Mouse (Mus musculus) left cerebral cortex, postnatal 25 days (tissue): ENCODE measurements at regions not wholly inside any gene's neighbourhood (a gene's known extent, or its start where the extent isn't known, plus 50 kb on each side); places are given as distances from the start of the nearest gene placed in this dataset.
A peak's percentile ranks its signal among the peaks of the same experiment; 100 is the strongest.

Experiments
- DNase-seq, 2 experiments: peaks; one replicate each; pipeline ENCODE4 v3.0.0; 2022; ENCODE audit warnings: low spot score in 2 of 2, mixed read lengths in 1 of 2
- intact Hi-C: fragments of 180-260 bp; cut with DNase I; formaldehyde crosslinking; loops from one replicate; pipeline ENCODE4 v1.15.1; 2025

DNA sequence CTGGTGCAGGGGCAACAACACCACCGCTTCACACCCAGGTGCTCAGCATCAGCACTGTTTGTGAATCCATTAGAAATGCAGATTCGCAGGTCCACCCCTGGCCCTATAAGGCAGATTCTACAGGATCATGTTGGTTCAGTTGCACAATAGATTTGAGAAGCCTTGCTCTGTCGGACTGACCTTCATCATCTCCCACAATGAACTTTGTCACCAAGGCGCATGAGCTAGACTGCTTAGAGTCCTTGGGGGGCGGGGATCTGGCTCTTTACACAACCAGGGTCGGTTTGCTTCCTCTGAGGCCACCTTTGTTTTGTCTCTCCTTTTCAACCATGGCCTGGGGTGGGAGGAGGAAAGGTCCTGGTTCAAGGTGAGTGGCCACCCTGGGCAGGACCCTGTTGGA, 209.7 kb downstream of the Igsf11 start:
- no peak for DNase-seq
- intact Hi-C loops = loop anchor here (10.0 kb wide), 1 partner anchor 883 kb away; the partner anchor contains the start of gene Lsamp

DNA sequence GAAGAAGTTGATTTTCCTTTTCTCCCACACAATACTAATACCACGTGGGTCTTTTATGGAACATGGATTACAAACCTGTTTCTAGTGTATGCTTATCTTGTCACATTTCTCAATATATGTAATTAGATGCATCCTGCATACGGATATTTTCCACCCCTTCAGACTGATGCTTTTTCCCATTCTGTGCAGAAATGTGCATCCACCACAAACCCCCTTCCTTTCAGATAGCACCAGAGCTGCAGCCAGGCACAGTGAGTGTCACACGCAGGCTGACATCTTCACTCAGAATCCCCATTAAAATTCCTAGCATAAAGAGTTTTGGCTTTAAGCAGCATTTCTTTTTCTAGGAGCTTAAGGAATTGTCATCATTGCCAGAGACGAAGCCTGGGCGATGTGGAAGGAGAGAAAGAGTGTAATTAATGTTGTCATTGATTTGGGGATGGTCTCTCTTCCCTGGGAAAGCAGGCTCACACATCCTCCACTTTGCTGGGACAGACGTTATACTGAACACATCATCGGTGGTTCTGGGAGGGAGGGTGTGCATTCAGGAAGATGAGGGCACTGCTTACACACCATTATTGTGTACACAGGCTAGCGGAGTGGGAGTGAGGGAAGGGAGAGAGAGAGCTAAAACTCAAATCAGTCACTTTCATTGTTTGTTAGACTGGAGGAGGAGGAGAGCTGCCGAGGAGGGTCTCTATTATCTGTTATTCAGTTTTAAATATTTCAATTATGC, 211.1 kb downstream of the Igsf11 start:
- intact Hi-C loops = loop anchor here (10.0 kb wide), 1 partner anchor 881 kb away; the partner anchor contains the start of gene Lsamp
- no peak for DNase-seq

DNA sequence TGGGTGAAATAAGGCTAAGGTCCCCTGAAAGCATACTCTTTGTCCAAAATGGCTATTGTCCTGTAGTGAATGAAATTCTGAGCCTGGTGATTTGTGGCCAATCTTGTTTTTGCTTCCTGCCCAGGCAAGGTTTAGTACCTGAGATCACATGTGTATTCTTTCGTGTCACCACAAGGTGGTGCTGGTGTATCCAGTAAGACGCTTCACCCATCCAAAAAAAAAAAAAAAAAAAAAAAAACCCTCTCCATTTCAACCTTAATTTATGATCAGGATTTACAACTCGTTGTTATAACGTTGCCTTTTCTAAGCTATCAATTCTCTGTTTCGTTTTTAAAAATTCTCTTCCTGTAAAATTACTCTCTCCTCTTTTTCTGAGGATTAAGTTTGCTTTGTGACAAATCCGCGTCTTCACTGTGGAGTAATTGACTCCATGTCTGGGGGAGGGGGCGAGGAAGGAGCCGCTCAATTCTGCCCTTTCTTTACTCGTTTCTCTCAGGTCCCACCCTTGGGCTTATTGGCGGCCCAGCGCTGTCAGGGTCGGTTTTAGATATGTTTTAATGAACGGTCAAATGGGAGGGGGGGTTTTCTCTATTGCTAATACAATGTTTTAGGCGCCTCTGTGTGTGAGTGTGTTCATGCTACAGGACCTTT, 217.0 kb downstream of the Igsf11 start:
- intact Hi-C loops = loop anchor here (5.0 to 10.0 kb wide), 2 partner anchors 193 to 875 kb away; partner anchors contain the start of gene Lsamp
- peak; percentile 60 to 71 for DNase-seq

DNA sequence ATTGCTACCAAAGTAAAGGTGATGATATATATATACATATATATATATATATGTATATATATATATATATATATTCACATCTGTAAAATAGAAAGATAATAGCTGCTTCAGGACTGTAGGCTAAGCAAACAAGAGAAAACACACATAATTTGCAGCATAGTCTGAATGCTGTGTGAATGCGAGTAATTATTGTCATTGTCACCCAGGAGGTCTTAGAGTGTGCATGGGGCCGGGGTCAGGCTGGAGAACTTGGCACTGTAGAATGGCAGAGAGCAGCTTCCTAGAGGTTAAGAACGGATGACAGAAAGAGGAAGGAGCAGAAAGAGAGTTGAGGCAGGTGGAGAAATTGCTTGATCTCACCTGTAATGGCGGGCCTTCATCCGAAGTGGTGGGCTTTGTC, 217.6 kb downstream of the Igsf11 start:
- intact Hi-C loops = no loop called here
- no peak for DNase-seq

DNA sequence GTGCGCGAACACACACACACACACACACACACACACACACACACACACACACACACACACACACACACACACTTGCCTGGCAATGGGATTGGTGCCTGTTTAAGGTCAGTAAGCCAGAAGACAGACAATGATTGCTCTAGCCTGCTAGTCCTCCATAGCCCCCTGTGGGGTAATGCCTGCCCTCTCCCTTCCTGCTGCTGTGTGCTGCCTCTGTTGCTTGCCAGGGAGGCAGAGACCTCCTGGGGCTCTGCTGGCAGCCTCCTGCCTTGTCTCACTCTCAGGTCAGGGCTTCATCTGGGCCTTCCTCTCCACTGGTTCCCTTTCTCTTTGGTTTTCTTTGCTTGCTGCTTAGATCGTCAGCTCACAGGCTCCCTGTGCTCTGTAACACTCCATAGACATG, 225.6 kb downstream of the Igsf11 start:
- DNase-seq = no peak
- intact Hi-C loops = no loop called here

DNA sequence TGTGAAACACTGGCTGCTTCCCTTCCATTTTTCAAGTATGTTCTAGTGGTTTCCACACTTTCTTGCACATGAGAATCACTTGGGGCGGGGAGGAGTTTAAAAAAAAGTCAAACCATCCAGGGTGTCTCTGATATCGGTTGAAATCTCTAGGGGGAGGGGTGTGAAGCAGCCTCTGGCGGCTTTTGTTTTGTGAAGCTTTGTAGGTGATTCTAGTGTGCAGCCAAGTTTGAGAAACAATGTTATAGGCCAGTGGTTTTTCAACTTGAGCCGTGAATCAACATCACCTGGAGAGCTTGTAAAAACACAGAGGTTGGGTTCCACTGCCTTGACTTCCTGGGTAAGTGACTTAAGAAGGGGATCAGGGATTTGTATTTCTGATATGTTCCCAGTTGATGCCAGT, 227.3 kb downstream of the Igsf11 start:
- no peak for DNase-seq
- intact Hi-C loops = no loop called here

DNA sequence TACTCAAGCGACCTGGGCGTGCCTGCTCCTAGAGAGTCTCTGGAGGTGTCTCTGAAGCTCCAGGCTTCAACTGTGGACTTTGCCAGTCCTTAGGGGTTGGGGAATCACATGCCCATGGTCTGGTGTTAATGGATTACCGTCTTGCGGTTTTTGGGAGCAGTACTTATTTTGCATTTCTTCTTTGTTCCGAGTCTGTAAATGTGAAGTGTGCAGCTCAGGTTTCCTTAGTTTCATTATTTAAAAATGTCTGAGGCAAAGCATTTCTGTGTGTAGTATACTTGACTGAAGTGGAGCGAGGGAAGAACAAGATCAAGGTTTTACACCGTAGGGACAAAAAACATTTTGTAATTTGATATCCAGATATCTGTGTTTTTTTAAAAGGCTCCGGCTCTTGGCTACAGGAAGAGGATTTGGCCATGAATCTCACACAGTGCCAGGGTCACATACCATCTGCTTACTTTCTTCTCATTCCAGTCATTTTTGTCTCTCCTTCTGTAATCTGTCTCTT, 231.0 kb downstream of the Igsf11 start:
- intact Hi-C loops = no loop called here
- no peak for DNase-seq

DNA sequence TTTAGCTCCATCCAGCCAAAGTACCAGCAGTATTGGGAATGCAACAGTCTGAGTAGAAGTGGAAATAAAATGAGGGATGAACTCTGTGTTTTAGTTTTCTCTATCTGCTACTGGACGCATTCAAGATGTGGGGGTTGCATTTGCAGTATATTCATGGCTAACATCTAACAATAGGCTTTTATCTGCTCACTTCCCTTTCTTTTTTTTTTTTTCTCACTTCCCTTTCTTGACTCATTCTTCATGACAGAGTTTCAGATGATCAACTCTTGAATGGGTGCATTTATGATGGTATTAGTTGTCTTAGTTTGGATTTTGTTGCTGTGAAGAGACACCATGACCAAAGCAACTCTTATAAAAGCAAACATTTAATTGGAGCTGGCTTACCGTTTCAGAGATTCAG, 240.0 kb downstream of the Igsf11 start:
- no peak for DNase-seq
- intact Hi-C loops = no loop called here

DNA sequence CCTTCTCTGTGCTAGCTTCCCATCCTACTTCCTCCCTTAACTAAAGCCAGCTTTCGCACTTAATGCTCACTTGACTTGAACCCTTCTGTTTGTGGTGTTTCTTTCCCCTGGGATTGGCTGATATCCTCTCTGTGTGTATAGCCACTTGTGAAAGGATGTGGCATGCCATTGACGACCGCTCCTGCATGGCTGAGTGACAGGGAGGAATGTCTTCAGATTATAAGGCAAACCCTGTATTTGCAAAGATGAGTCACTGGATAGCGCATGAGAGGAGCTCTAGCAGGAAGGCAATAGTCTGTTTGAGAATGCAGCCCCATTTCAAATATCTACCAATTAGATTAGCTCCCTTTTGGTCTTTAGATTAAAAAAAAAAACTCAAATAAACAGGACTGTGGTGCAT, 243.3 kb downstream of the Igsf11 start:
- no peak for DNase-seq
- intact Hi-C loops = no loop called here

DNA sequence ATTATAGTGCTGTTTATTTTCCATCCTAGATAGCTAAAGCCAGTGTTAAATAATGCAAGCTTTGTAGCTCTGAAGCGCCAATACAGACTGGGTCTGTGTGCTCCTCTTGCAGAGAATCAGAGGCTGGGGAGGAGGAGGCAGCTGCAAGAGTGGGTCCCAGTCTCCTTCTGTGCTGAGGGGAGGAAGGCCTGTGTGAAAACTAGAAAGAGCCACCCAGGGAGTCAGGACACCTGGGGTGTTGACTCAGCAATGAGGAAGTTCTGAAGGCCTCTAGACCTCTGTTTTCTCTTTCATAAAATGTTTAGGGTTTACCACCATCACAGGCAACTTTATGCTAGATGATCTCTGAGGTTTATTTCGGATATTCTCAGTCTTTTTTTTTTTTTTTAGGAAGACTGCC, 254.7 kb downstream of the Igsf11 start:
- DNase-seq = peak in 1 of 2 experiments; percentile 19
- intact Hi-C loops = no loop called here

DNA sequence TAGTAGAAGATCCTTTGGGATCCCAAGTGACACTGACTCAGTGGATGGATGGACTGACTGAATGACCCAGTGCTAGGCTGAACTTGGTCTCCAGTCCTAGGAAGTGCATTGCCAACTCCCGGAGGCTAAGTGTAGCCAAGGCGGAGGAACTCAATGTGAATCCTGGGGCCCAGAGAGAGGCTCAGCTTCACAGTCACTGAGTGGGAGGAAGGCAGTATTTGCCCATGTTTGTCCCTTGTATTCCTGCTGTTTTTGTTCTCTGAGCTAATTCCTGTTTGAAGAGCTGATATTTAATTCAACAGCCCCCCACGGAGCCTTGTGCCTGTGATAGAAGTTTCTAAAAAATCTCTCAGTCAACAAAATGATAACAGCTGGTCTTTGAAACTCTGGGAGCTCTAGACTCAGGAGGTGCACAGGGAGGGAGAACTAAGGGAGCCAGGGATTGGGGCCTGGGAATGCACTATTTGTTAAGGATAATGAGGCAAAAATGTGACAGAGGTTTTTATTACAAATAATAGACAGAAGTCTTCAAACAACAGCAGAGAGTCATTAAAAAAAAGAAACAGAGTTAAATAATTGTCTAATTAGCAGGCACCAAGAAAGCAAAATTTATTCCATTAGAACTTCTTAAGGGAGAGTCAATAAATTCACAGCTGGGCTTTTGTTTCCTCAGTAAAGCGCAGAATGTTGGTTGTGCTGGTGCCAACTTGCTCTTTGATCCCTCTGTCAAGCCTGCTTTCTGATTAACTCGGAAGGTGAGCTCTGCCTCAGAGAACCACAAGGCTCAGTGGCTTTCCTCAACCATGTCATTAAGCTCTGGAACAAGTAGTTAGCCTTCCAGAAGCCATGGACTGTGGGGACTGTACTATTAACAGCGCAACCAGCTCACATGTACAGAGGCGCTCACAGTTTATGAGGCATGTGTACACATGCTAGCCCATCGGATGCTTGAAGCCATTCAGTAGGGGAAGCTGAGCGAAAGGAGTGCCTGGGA, 259.2 kb downstream of the Igsf11 start:
- no peak for DNase-seq
- intact Hi-C loops = no loop called here

DNA sequence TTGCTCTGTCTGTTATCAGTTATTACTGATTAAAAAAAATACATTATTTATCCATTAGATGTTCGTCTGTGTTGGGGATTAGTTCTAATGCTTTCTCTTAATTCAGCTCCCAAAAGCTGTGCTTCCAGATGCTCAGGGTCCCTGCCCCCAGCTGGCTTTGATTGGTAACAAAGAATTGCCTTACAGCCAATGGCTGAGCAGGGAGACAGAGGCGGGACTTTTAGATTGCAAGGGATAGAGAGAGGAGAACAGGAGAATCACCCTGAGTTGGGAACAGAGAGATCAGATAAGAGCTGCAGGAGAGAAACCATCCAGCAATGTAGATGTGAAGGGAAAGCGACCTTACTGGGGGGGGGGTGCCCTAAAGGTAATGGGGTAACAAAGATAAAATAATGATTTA, 266.4 kb downstream of the Igsf11 start:
- DNase-seq = no peak
- intact Hi-C loops = no loop called here

DNA sequence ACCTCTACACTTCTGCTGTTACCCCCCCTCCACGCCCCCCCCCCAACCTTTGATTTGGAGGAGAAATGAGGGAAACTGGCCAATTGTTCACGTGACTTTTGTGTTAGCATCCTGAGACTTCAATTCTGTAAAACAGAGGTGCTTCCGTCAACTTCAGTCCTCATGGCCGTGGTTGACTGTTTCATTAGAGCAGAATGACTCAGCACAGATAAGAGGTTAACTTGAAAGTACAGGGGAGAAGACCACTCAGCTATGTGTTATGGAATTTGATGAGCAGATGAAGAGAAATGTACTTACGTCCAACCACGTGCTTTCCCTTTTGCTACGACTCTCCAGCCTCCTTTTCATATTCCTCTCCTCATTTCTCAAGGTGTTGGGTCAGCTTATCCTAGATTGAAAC, 267.3 kb downstream of the Igsf11 start:
- no peak for DNase-seq
- intact Hi-C loops = no loop called here

DNA sequence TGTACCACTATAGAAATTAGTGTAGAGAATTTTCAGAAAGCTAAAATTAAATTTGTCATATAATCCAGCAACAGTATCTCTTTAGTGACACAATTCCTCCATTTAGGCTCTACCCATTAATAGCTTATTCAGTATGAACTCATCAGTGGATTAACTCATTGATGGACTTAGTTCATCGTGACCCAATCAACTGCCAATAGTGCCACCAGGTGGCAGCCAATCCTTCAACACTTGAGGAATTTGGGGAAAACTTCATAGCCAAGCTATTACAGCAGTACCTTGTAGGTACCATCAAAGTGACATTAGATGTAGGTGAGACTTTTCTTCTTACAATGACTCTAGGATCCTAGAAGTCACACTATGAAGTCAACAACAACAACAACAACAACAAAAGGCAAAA, 270.2 kb downstream of the Igsf11 start:
- DNase-seq = no peak
- intact Hi-C loops = no loop called here

DNA sequence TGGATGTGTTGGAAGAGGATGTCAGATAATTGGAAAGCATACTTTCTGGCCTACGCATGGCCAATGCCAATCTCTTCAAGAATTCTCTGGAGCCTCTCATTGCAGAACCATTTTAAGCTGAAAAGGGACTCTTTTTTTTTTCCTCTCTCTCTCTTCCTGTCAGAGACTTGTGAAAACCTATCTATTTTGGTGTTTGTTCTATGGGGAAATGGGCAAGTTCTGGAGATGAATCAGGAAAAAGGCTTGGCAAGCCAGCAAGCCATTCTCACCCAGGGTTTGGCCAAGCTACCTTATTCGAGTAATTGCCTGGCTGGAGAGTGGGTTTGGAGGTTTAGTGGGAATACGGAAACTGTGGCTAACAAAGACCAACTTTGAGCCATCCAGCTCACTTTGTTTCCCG, 299.4 kb downstream of the Igsf11 start:
- DNase-seq = peak in 1 of 2 experiments; percentile 47

DNA sequence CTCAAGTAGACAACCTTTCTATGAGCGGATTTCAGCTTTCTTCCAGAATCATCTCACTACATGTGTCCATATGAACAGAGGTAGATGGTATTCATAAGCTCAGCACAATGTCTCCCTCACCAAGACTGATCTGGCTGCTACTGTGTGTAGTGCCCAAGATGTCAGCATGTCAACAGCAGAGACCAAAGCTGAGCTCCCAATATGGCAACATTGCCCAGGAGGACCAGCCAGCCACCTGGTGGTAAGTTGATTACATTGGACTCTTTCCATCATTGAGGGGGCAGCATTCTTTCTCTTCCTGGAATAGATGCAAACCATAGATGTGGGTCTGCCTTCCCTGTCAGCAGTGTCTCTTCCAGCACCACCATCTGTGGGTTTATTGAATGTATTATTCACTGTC, 303.0 kb downstream of the Igsf11 start:
- no peak for DNase-seq
- intact Hi-C loops = no loop called here

More for the DNA sequence above, 299.4 kb downstream of the Igsf11 start:
- intact Hi-C loops = no loop called here

DNA sequence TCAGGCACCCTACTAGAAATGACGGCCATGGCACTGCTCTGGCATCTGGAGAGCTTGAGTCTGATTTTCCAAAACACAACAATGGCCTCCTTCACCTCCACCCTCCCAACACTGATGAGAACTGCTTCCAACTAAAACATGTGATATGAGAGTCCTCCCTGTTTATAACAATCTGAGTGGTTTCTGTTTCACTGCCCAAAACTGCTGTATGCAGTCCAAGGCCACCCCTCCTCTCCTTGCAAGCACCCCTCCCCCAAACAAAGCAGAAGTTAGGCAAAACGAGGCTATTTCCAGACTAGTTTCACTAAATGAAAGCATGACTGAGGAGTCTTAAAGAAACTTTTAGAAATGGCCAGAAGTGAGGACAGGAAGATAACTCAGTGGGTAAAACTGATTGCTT, 304.4 kb downstream of the Igsf11 start:
- DNase-seq = no peak
- intact Hi-C loops = no loop called here

DNA sequence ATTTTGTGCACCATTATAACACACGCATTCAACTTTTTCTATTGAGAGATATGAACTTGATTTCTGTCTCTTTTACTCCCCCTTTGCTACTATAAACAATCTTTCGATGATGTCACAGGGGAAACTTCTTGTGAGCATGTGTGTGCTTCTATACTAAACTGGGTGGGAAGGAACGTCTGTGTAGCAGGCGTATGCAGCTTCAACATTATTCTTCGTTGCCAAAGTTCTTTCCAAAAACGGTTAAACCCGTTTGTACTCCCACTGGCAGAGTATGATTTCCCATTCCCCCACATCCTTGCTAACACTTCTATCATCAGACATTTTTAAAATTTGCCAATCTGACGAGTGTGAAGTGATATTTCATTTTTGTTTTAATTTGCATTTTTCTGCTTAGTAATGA, 331.1 kb downstream of the Igsf11 start:
- DNase-seq = peak; percentile 13 to 86
- intact Hi-C loops = no loop called here

DNA sequence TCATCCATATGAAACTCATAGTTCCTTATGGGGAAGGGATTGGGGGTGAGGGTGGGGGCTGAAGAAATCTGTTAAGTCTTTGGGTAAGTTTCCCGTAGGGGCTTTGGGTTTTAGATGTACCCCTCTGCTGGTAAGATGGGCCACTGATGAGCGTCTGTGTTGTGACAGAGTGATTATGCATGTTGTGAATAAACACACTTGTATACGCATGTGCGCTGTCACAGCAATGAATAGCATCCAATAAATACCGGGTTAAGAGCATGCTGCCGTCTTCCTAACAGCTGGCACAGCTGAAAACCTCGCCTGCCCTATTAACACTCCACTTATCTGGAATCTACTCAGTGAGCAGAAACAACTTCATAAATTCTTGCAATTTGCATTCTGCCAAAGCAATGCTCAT, 337.0 kb downstream of the Igsf11 start:
- no peak for DNase-seq

DNA sequence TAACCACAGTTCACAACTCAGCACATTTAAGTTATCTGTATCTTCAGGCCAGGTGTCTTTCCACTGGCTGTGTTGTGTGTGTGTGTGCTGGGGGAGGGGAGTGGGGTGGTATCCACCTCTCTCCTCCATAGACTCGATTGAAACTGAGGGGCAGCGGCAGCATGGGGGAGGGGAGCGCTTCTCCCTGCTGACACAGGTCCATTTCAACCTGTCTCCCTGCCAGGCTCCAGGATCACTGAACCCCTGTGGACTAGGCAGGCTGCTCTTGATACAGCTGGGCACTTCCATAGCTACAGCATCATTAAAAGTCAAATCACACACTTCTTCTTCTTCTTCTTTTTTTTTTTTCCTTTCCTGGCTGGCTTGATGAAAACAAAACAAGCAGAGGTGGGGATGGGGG, 338.0 kb downstream of the Igsf11 start:
- DNase-seq = no peak
- intact Hi-C loops = no loop called here

More for the DNA sequence above, 337.0 kb downstream of the Igsf11 start:
- intact Hi-C loops = no loop called here
